Mouse (Mus musculus): Measurements from ENCODE around the gene Cldn34b4.

Gene Cldn34b4

GRCm38 (mm10) chrX:76393050-76393449 lies at the start of gene Cldn34b4:
Gene Cldn34b4 (plus strand): TSS chrX:76393350.
- no peak for DNase-seq
